Mouse (Mus musculus) heart, embryonic 11.5 days (tissue): Measurements from ENCODE around the gene Lrwd1. TPM values are rescaled to one million over a fixed set of nuclear protein-coding genes. Genes with fewer than 3 reads are reported as not detected.
A peak's percentile ranks its signal among the peaks of the same experiment; 100 is the strongest.
"Not testable (repeated sequence)": the region's sequence is repeated elsewhere in the genome, so short reads cannot be mapped to it uniquely, and the experiment has no call there.

Source experiments
- ATAC-seq: fragments of 200-750 bp; cut with Nextera tagmentation; replicated peaks from 2 replicates; pipeline ENCODE4 v1.8.0; 2017; ENCODE audit warnings: moderate library complexity; ENCODE audit not compliant: insufficient number of reproducible peaks, low FRiP score, low TSS enrichment
- H3K27ac ChIP-seq: fragments of 300-500 bp; sonication (generic); 2 replicates; pipeline ENCODE4 v1.5.1; 2014; ENCODE audit warnings: mild to moderate bottlenecking, low read depth, low read length
- H3K27me3 ChIP-seq: fragments of 300-500 bp; sonication (generic); 2 replicates; pipeline ENCODE4 v1.6.1; 2014; ENCODE audit warnings: mild to moderate bottlenecking, low read length, mixed read lengths; ENCODE audit not compliant: control insufficient read depth, insufficient read depth
- H3K36me3 ChIP-seq: fragments of 300-500 bp; sonication (generic); 2 replicates; pipeline ENCODE4 v1.6.1; 2014; ENCODE audit warnings: mild to moderate bottlenecking, low read length, moderate library complexity, mixed read lengths; ENCODE audit not compliant: control insufficient read depth, insufficient read depth
- H3K4me1 ChIP-seq: fragments of 300-500 bp; sonication (generic); 2 replicates; pipeline ENCODE4 v1.6.1; 2014; ENCODE audit warnings: low read length; ENCODE audit not compliant: control insufficient read depth, insufficient read depth
- H3K4me2 ChIP-seq: fragments of 300-500 bp; sonication (generic); 2 replicates; pipeline ENCODE4 v1.6.1; 2014; ENCODE audit warnings: mild to moderate bottlenecking, moderate library complexity
- H3K4me3 ChIP-seq: fragments of 300-500 bp; sonication (generic); 2 replicates; pipeline ENCODE4 v1.5.1; 2014; ENCODE audit warnings: low read depth, low read length
- H3K9ac ChIP-seq: fragments of 300-500 bp; sonication (generic); 2 replicates; pipeline ENCODE4 v1.6.1; 2014; ENCODE audit warnings: mild to moderate bottlenecking, low read depth, low read length, moderate library complexity
- H3K9me3 ChIP-seq: fragments of 300-500 bp; sonication (generic); replicated peaks from 2 replicates; pipeline ENCODE4 v1.6.1; 2016; ENCODE audit warnings: low read length; ENCODE audit not compliant: control insufficient read depth
- WGBS: fragments of 180-500 bp; shearing (Covaris S2); extraction: QIAGEN DNeasy Blood & Tissue Kit; methylation state at CpG from one replicate; pipeline ENCODE4 v1.1.7; 2014; ENCODE audit not compliant: insufficient replicate concordance; 5-methylcytosine and 5-hydroxymethylcytosine counted together
- polyA plus RNA-seq: library from polyadenylated mRNA; unstranded; fragments of >200 nt; fragmentation: Nextera tagmentation; extraction: Ambion mirVana; gene quantifications from 2 replicates; pipeline ENCODE4 v1.2.1, GENCODE M21; 2014

The Lrwd1 gene
- polyA plus RNA-seq, 1 experiment from 2014 or later: 22.6 TPM

- H3K27ac ChIP-seq, H3K36me3 ChIP-seq, ATAC-seq: not testable (repeated sequence)
These were observed 22.3 kb downstream of the Lrwd1 start for GRCm38 (mm10) chr5:136113546-136113945.

GRCm38 (mm10) chr5:136109042-136109441 is 26.8 kb downstream of the Lrwd1 start:
- Histone ChIP-seq H3K9me3 (no peaks in the 10 kb centered on the region; the same call in 1 of the 2 replicates), H3K36me3 (no peaks in the 10 kb centered on the region), H3K27me3 (0 out of 2 replicates have a peak, but pooled peaks cover 4% of the 10 kb centered on the region), H3K4me3 (no peak overlapping the region), H3K9ac (no peak overlapping the region), H3K27ac (no peak overlapping the region), H3K4me1 (no peaks in the 10 kb centered on the region), H3K4me2 (no peak overlapping the region)
- no peak for ATAC-seq
- 59% methylated on average over 3 of the region's 3 CpGs for WGBS

More at GRCm38 (mm10) chr5:136113546-136113945, 22.3 kb downstream of the Lrwd1 start:
- peaks cover 13% of the 10 kb centered on the region for H3K4me1 ChIP-seq
- not testable (repeated sequence) for H3K9ac ChIP-seq, H3K4me2 ChIP-seq, H3K27me3 ChIP-seq, H3K4me3 ChIP-seq, H3K9me3 ChIP-seq
- 35% methylated on average over 4 of the region's 4 CpGs for WGBS

GRCm38 (mm10) chr5:136108486-136108885 is 27.4 kb downstream of the Lrwd1 start:
- no peak overlapping the region for H3K4me2 ChIP-seq
- no peak for ATAC-seq
- H3K4me3 ChIP-seq: no peak overlapping the region
- no peaks in the 10 kb centered on the region for H3K36me3 ChIP-seq
- H3K9ac ChIP-seq: no peak overlapping the region
- 46% methylated on average over 2 of the region's 2 CpGs for WGBS
- no peaks in the 10 kb centered on the region; the same call in 1 of the 2 replicates for H3K9me3 ChIP-seq
- no peaks in the 10 kb centered on the region for H3K4me1 ChIP-seq
- no peak overlapping the region for H3K27ac ChIP-seq
- H3K27me3 ChIP-seq: 0 out of 2 replicates have a peak, but pooled peaks cover 4% of the 10 kb centered on the region

GRCm38 (mm10) chr5:136104511-136104910 is 31.4 kb downstream of the Lrwd1 start:
- Histone ChIP-seq H3K4me1 (no peaks in the 10 kb centered on the region), H3K9ac (no peak overlapping the region), H3K27me3 (peaks cover 15% of the 10 kb centered on the region), H3K27ac (no peak overlapping the region), H3K4me3 (no peak overlapping the region), H3K36me3 (no peaks in the 10 kb centered on the region), H3K9me3 (no peaks in the 10 kb centered on the region; the same call in 1 of the 2 replicates), H3K4me2 (no peak overlapping the region)
- ATAC-seq: no peak
- 83% methylated on average over 5 of the region's 5 CpGs for WGBS

- Histone ChIP-seq H3K4me2 (peak overlapping the region; percentile 63), H3K9me3 (no peaks in the 10 kb centered on the region; the same call in 1 of the 2 replicates), H3K4me1 (no peaks in the 10 kb centered on the region), H3K9ac (no peak overlapping the region), H3K27ac (no peak overlapping the region), H3K4me3 (peak overlapping the region; percentile 22), H3K36me3 (no peaks in the 10 kb centered on the region), H3K27me3 (peaks cover 15% of the 10 kb centered on the region)
- WGBS: 8% methylated on average over 41 of the region's 41 CpGs
- ATAC-seq: peak; percentile 58
These were observed 33.6 kb downstream of the Lrwd1 start for GRCm38 (mm10) chr5:136102099-136102820.

GRCm38 (mm10) chr5:136098536-136098935 is 37.3 kb downstream of the Lrwd1 start:
- no peak overlapping the region for H3K27ac ChIP-seq
- no peak for ATAC-seq
- WGBS: 73% methylated on average over 10 of the region's 10 CpGs
- peaks cover 11% of the 10 kb centered on the region for H3K27me3 ChIP-seq
- no peaks in the 10 kb centered on the region for H3K9me3 ChIP-seq
- no peak overlapping the region for H3K4me2 ChIP-seq
- H3K4me1 ChIP-seq: no peaks in the 10 kb centered on the region
- no peak overlapping the region for H3K9ac ChIP-seq
- H3K4me3 ChIP-seq: no peak overlapping the region
- H3K36me3 ChIP-seq: no peaks in the 10 kb centered on the region

- no peaks in the 10 kb centered on the region for H3K36me3 ChIP-seq
- WGBS: 62% methylated on average over 7 of the region's 7 CpGs
- H3K27me3 ChIP-seq: no peaks in the 10 kb centered on the region; the same call in 1 of the 2 replicates
- no peak overlapping the region for H3K9ac ChIP-seq
- H3K27ac ChIP-seq: no peak overlapping the region
- no peaks in the 10 kb centered on the region for H3K9me3 ChIP-seq
- H3K4me3 ChIP-seq: no peak overlapping the region
- H3K4me1 ChIP-seq: no peaks in the 10 kb centered on the region
- ATAC-seq: no peak
- no peak overlapping the region for H3K4me2 ChIP-seq
These were observed 40.8 kb downstream of the Lrwd1 start for GRCm38 (mm10) chr5:136095089-136095488.

- Histone ChIP-seq H3K4me2 (no peak overlapping the region), H3K36me3 (no peaks in the 10 kb centered on the region), H3K4me1 (no peaks in the 10 kb centered on the region), H3K27me3 (no peaks in the 10 kb centered on the region; the same call in 1 of the 2 replicates), H3K27ac (no peak overlapping the region), H3K9ac (no peak overlapping the region), H3K9me3 (no peaks in the 10 kb centered on the region), H3K4me3 (no peak overlapping the region)
- no peak for ATAC-seq
- WGBS: 53% methylated on average over 8 of the region's 8 CpGs
These were observed 41.4 kb downstream of the Lrwd1 start for GRCm38 (mm10) chr5:136094249-136095010.
